Mouse (Mus musculus) gastrocnemius, adult 8-10 months (tissue): ENCODE measurements around the gene Ush2a. TPM values are rescaled to one million over a fixed set of nuclear protein-coding genes. Genes with fewer than 3 reads are reported as not detected.

Source experiments
- DNase-seq, 2 experiments: peaks; one replicate each; pipeline ENCODE4 v3.0.0; 2022; ENCODE audit warnings: low spot score in 2 of 2
- total RNA-seq, 4 experiments: library from RNA; stranded (reverse); gene quantifications; 2 replicates each; pipeline ENCODE4 v1.2.4; 2022

The Ush2a gene
- total RNA-seq, 4 experiments from 2014 or later: not detected

GRCm38 (mm10) chr1:189006267-189006666, 744.4 kb downstream of the Ush2a start:
- DNase-seq: no peak

GRCm38 (mm10) chr1:189006826-189007225, 745.0 kb downstream of the Ush2a start:
- no peak for DNase-seq

GRCm38 (mm10) chr1:189007239-189007979, 745.6 kb downstream of the Ush2a start, which contains the start of gene Kctd3:
Gene Kctd3, minus strand, starts transcription at chr1:189007841.
- peak; percentile 91 to 93 for DNase-seq

GRCm38 (mm10) chr1:189007980-189008324, 746.1 kb downstream of the Ush2a start:
- DNase-seq: no peak

- DNase-seq: no peak
These were observed 748.8 kb downstream of the Ush2a start for GRCm38 (mm10) chr1:189010671-189011070.

- no peak for DNase-seq
These were observed 751.2 kb downstream of the Ush2a start for GRCm38 (mm10) chr1:189012846-189013586.

GRCm38 (mm10) chr1:189013587-189013921, 751.7 kb downstream of the Ush2a start:
- no peak for DNase-seq
